Mouse (Mus musculus): ENCODE results near the gene Mta3. TPM values are rescaled to one million over a fixed set of nuclear protein-coding genes. Genes with fewer than 3 reads are reported as not detected.

Mta3 gene
- polyA plus RNA-seq, 2 experiments from 2014 or later = 73.0 to 86.2 TPM

- no peak for ATAC-seq
These were observed 61.1 kb downstream of the Mta3 start for GRCm38 (mm10) chr17:83767064-83767463.

GRCm38 (mm10) chr17:83768309-83768708 is 62.3 kb downstream of the Mta3 start:
- no peak for ATAC-seq

GRCm38 (mm10) chr17:83770371-83770770 is 64.4 kb downstream of the Mta3 start:
- ATAC-seq = no peak

GRCm38 (mm10) chr17:83770931-83771330 is 65.0 kb downstream of the Mta3 start:
- ATAC-seq = no peak

GRCm38 (mm10) chr17:83772110-83772509 is 66.1 kb downstream of the Mta3 start:
- no peak for ATAC-seq

- ATAC-seq = peak; percentile 66
These were observed 66.7 kb downstream of the Mta3 start for GRCm38 (mm10) chr17:83772711-83773110.

- ATAC-seq = no peak
These were observed 71.0 kb downstream of the Mta3 start for GRCm38 (mm10) chr17:83776965-83777364.

- no peak for ATAC-seq
These were observed 71.6 kb downstream of the Mta3 start for GRCm38 (mm10) chr17:83777462-83778051.

GRCm38 (mm10) chr17:83780228-83780627 is 74.3 kb downstream of the Mta3 start:
- ATAC-seq = no peak

GRCm38 (mm10) chr17:83782740-83783139 is 76.8 kb downstream of the Mta3 start:
- no peak for ATAC-seq

- no peak for ATAC-seq
These were observed 80.5 kb downstream of the Mta3 start for GRCm38 (mm10) chr17:83786418-83786817.

GRCm38 (mm10) chr17:83790158-83790557 is 84.2 kb downstream of the Mta3 start:
- ATAC-seq = no peak

- ATAC-seq = no peak
These were observed 86.4 kb downstream of the Mta3 start for GRCm38 (mm10) chr17:83792388-83792787.

- ATAC-seq = no peak
These were observed 89.2 kb downstream of the Mta3 start for GRCm38 (mm10) chr17:83795121-83795520.

GRCm38 (mm10) chr17:83799506-83800050 is 93.6 kb downstream of the Mta3 start:
- ATAC-seq = no peak

GRCm38 (mm10) chr17:83803987-83804386 is 98.0 kb downstream of the Mta3 start:
- ATAC-seq = no peak

- ATAC-seq = no peak
These were observed 99.1 kb downstream of the Mta3 start for GRCm38 (mm10) chr17:83805078-83805477.

- ATAC-seq = no peak
These were observed 101.4 kb downstream of the Mta3 start for GRCm38 (mm10) chr17:83807345-83807744.

- ATAC-seq = no peak
These were observed 101.9 kb downstream of the Mta3 start for GRCm38 (mm10) chr17:83807778-83808398.

GRCm38 (mm10) chr17:83808476-83809098 is 102.6 kb downstream of the Mta3 start:
- ATAC-seq = no peak

- ATAC-seq = no peak
These were observed 103.3 kb downstream of the Mta3 start for GRCm38 (mm10) chr17:83809197-83809829.

GRCm38 (mm10) chr17:83810285-83810684 is 104.3 kb downstream of the Mta3 start:
- no peak for ATAC-seq

- ATAC-seq = no peak
These were observed 106.4 kb downstream of the Mta3 start for GRCm38 (mm10) chr17:83812200-83812944.
